Mouse (Mus musculus) fibroblast of lung, adult 2 months (primary cell): Measurements from ENCODE around the gene St6galnac3.

Experiments used
- DNase-seq: peaks from one replicate; pipeline ENCODE4 v3.0.0-alpha.2; 2011; ENCODE audit warnings: low read depth

Gene St6galnac3

DNA sequence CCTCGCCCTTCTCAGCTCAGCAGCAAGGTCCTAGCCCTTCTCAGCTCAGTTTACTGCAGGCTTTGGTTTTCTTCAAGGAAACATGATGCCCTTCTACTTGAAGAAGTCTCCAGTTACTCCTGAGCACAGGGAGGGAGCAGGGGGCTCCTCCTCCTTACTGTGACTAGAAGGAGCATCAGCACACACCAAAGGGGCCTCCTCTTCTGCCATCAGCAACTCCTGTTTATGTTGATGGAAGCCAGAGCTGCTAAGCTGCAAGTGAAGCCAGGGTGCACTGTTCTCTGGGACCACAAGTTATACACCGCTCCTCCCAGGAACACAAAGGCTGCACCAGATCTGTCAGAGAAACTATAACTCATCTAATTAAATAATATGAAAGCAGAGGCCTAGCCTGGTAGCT lies 34.4 kb downstream of the St6galnac3 start:
- DNase-seq = no peak

DNA sequence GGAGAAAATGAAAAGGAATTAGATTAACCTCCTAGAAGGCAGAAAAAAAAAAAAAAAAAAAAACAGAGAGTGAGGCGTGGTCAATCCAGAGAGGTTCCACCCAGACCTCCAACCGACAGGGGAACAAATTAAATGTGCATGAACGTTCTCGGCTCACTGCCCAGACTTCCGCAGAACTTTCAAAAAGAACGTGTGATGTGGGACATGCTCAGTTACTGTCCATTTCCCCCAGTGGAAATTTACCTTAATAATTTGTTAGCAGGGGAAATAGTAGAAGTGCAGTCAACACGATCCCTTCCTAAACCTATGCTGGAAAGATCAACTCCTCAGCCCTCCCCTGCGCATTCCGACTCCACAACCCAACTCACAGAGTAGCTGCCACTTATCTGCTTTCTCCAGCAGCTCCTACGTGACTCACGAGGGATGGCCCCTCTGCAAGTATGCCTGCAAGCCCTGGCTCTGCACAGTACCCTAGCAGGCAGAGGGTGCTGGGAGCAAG lies 35.1 kb downstream of the St6galnac3 start:
- DNase-seq = no peak

DNA sequence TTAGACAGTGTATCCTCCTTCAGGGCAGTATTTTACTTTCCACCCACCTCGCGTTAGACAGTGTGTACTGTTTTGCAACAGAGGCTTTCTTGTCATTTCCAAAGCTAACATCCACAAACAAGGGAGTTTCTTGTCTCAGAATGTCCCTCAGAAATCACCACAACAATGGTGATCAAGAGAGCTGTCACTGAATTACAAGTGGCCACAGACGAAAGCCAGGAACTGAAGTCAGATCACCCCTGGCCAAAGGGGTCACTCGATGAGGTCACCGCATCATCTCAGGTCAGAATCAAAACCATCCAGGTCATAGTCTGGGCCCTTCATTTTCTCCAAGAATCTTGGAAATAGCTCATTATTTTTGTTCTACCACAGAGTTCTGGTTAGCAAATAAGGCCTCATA lies 37.1 kb downstream of the St6galnac3 start:
- DNase-seq = no peak

DNA sequence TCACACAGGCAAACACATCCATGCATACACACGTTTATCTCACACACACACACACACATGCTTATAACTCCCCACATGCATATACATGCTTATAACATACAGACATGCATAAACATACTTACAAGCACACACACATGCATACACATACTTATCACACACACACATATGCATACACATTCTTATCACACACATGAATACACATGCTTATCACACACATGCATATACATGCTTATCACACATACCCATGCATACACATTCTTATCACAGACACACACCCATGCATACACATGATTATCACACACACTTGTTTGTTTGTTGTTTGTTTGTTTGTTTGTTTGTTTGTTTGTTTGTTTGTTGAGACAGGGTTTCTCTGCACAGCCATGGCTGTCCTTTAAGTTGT lies 40.1 kb downstream of the St6galnac3 start:
- DNase-seq = no peak

DNA sequence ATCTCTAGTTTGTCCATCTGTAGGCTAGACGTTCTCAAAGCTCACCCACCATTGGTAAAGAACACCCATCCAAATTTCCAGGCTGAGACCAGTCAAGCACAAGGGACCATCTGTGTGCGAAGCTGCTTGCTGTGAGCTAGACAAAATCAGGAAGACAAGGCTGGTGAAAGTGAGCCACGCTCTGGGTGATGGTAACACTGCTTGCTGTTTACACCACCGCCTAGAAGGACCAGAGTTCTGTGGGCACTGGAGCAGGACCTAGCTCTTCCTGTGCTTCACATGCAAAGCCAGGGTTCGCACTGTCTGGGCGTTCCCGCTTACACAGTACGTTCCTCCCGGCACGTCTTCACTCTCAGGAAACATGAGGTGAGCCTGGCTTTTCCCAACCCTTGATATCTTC lies 42.7 kb downstream of the St6galnac3 start:
- DNase-seq = no peak

DNA sequence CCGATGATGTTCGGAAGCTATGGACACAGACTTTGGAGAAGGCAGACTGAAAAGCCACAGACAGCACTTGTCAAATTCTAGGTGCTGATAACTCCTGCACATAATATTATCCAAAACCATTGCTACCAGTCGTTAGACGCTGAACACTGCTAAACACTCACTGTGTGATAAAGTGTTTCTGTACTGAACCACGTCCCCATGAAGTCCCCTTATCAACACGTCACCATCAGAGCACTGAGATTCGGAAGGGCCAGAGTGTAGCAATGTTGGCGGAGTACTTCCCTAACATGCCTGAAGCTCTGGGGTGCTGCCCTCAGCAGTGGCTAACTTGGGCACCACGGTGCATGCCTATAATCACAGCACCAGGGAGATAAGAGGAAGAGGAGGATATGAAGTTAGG lies 43.3 kb downstream of the St6galnac3 start:
- DNase-seq = no peak

DNA sequence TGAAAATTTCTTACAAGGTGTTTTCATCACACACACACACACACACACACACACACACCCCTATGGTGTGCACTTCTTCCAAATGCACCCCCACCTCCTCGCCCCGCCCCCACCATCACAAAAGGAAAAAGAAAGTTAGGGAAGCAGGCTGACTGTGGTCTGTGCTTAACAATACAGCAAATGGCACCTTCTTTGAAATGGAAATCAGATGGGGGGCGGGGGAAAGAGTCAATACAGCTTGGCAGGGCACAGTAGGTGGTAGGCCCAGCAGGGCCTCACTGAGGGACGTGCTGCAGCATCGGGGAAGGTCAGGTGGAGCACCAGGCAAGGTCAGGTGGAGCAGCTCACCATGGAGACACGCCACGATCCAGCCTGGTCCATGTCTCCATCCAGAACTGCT lies 49.1 kb downstream of the St6galnac3 start:
- DNase-seq = no peak

DNA sequence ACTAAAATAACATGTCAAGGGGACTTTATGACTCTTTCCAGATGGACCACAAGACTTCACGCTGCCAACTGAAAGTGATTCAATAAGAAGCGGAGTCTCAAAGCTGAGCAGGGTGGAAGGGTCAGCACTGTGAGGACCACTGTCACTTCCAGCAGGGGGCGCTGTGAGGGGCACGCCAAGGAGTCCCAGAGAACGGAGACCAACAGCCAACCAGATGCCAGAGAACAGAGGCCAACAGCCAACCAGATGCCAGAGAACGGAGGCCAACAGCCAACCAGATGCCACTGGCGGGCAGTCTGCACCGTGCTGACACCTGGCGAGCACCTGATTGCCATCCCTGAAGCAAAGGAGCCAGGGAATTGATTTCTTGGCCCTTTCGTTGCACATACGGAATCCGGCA lies 49.9 kb downstream of the St6galnac3 start:
- DNase-seq = no peak

DNA sequence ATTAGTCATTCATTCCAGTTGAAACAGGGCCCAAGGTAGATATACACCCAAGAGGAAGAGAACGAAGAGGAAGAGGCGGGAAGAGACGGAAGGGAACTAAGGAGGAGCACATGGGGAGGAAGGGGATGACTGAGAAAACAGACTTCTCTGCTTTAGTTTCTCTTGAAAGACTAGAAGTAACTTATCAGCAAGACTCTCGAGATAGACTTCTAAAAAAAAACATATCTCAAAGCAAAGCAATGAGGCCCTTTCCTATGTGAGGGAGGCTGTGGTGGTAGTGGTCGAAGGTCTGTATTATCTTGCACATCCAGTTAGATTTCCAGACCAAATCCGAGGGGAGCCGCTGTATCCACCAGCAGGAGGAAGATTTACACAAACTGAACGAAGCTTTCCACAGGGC lies 50.6 kb downstream of the St6galnac3 start:
- DNase-seq = no peak

DNA sequence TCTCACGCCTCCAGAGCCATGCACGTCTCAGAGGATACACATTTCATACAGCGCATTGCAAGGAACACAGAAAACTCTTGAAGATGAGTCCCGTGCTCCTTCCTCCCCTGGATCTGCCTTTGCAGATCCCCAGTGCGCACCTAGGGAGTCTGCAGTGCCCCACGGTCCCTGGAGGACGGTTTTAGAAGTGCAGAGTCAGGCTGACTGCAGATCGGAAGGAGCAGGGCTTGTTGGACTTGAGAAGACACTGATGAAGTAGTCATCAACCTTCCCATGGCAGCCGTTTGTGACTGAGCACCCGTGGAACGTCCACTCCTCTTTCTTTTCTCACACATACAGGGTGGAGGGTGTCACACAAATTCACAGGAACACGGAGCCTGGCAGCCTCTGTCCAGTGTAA lies 51.5 kb downstream of the St6galnac3 start:
- no peak for DNase-seq

DNA sequence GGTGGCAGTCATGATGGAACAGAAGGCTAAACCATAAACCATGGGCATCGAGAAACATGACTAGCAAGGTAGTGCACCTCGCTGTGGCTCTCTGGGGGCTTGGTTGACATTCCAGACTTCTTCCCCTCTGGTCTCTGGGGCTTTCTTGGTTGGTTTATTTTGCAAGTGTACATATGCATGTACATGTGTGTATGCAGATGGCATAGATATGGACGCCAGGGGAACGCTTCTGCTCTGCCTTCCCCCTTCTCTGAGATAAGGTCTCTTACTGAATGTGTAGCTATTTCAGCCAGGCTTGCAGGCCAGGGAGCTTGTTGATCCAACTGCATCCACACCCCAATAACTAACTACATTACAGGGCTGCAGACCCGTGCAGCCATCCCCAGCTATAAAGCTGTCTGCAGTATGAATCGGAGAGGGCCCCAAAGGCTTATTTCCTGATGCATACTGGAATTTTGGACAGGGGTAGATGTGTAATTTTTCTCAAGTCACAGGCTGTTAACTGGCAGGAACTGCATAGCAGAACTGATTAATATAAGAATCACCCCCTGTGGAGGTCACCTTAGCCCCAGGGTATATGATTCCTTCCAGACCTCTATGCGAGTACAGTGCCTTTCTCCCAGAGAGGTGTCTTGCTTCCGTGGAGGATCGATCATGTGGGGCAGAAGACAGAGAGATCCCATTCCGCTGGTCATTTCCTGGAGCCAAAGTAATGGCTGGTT lies 53.9 kb downstream of the St6galnac3 start:
- DNase-seq = no peak

DNA sequence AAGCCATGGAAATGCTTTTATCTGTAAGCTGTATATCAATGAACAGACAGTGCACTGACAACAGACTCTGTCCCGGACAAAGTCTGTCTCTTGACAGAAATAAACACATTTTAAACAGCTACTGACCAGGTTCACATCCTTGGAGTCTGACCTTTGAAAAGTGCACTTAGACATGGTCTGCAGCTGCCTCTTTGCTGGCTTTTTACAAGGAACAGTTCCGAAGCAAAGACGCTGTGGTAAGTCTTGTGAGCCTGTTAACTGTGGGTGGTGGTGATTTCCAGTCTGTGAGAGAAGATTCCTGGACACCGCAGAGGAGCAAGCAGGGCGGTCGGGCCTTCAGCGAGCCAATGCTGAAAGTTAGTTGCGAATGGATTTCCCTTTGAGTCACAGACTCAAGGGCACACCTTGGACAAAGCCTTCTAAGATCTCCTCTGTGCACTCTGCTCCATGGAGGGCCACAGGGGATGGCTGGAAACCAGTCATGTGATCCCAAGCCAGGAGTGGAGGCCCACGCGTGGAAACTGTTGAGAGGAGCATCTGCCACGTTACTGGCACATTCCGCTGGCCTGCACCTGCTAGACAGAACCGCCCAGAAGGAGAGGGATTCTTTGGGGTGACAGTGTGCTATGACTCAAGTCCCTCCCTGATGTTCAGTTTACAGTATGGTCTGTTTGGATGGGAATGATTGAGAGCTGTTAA lies 55.1 kb downstream of the St6galnac3 start:
- no peak for DNase-seq

DNA sequence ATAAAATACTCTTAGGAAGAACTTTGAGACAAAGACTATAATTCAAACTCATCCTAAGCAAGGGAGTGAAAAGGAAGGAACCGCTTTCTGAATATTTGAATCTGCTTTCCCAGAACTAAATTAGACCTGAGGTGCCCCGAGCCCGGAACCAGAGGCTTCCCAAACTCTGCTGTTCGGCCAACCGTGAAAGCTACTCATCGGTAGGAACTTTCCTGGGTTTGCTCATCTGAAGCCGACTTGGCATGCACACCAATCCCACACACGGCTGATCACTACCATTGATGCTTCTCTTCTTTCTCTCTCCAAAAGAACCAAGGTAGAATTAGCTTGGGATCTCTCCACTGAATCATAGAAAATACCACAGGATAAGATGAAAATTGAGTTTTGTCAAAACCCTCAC lies 55.6 kb downstream of the St6galnac3 start:
- DNase-seq = no peak

DNA sequence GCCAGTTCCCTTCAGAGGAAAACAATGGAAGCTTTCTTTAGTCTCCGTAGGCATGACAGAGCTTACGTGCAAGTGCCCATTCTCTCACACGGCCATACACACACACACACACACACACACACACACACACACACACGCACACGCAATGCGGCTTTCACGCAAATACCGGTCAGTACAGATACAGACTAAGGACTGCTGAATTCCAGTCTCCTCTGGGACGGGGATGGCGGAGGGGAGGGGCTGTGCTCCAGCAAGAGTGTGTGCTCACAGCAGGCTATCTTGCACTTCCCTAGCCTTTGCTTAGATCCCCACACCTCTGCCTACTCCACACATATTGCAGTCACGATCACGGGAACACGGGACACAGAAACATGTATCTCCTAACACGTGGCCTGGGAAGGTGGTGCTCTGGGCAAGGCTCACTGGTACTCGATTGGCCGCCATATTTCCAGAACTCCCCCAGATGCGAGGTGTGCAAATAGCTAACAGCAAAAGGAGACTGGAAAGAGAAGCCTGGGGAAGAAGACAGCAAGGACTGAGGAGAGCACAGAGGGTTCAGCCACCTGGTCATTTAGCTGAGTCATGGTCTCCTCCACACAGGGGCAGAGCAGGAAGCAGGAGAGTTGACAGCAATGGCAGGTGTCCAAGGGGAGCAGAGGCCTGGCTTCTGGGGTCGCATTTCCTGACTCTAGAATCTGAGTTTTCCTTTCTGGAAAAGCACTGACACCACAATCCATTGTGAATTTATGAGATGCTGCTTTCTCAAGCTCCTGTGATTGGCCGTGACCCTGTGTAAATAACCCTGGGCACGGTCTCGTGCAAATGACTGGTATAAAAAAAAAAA lies 56.3 kb downstream of the St6galnac3 start:
- DNase-seq = no peak

DNA sequence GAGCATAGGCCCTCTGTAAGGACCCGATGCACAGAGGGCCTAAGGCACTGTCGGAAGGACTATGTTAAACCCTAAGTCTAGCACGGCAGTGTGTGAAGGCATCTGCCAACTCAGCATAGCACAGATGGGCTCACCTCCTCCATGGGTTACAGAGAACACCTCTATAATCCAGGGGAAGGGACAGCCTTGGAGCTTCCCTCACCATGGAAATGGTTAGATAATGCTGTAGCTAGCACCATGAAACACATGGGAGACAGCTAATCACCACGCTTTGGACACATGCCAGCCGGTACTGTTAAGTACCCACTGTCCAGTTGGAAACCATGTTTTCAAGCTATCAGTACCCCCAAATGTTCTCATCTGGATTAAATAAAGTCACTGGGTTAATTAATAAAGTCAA lies 60.3 kb downstream of the St6galnac3 start:
- DNase-seq = no peak

DNA sequence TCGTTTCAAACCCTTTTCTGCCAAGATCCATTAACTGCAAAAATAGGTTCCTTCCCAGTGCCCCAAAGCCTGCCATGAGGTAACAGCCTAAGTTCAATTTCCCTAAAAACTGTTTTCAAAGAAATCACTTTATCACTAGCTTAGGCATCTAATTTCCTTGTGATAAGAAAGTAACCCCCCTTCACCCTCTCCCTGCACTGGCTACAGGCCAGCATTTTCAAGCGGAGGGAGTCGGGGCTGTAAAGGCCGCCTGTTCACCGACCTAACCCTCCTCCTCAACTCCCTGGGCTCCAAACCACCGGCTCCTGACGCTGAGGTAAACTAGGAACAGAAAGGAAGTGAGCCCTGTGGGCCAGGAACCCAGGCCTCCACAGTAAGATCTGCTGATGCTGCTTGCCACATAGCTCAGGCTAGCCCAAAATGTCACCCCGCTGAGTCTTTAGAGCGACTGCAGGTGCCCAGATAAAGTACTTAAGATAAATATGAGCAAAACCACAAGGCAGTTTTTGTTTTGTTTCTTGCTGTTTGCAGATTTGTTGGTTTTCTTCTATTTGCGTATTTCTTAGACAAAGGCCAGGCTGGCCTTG lies 61.0 kb downstream of the St6galnac3 start:
- no peak for DNase-seq

DNA sequence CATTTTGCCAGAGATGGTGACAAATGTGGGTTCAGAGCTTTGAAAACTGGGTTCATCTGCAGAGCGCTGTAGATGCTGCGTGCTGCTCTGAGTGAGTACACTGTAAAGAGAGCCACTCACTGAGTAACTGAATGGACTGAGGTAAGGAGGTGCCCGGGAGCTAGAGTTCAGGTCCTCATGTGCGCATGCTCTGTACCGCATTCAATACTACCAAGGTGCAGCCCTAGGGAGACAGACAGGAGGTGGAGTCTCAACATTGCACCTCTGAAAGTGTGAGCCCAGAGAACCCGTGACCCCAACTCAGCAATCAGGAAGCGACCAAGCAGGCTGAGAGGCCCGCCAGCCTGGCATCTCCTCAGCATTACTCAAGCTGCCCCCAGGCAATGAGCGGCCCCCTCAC lies 62.2 kb downstream of the St6galnac3 start:
- DNase-seq = no peak

DNA sequence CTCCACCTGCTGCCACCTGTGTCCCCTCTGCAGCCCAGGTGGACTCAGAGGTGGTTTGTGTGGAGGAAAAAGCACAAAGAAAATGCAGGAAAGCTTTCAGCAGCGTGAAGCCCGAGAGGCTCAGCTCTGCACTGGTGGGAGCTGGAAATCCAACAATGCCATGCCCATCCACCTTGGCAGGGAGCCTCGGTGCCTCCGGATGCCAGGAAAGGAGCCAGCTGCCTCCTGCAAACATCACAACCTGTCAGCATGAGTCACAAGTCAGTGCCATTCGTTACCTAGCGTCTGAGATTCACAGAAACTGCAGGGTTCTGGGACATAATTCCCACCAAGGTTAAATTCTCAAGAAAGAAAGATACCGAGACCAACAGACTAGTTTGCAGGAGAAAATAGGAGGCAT lies 63.0 kb downstream of the St6galnac3 start:
- no peak for DNase-seq

DNA sequence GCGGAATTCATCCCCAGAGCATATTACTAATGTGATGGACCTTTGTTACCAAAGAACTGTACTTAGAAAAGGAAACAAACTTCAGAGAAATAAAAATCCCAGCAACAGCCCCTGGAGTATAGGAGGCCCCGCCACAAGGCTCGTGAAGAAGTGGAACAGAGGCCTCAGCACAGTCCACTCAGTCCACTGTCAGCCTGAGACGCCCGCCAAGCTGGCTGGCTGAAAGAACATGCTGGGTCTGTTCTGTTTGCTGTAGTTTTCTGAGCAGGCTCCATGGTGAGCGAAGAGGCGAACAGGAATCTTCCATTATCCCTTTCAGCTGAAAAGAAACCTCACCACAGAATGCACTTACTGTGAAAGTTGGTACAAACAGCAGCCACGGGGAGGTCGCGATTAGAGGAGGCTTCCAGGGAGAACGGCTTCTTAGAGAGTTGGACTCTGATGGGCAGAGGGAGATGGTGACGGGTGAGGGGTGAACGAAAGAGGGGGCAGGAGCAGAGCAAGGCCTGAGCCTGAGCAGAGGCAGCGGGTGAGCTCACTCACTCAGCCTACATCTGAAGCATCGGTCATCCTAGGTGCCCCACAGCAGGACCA lies 65.3 kb downstream of the St6galnac3 start:
- DNase-seq = no peak

DNA sequence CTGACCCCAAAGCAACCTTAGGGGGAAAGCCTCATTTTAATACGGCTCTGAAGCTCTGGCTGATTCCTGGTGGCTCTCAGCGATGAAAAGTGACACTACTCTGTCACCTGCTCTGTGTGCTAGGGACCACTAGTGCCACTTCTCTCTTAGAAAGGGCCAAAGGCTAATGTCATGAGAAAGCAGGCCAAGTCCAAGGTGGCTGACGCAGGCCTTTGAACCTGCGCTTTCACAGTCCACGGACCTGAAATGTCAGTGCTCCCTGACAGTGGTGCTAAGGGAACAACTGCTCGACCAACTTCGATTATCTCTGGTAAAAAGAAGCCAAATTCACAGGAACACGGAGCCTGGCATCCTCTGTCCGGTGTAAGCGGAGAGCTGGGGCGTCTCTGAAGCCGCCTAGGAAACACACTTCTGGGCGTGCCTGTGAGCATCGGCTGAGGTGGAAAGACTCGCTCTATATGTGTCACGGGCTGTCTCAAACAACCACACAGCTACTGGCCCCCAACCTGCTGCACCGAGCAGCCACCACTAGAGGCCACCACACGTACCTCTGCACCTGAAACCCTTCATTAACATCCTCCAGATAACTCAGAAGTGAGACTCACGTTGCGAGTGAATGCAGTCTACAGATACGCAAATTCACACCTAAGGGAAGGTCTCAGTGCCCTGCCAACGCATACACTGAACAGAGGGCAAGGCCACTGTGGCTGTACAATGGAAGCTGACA lies 66.8 kb downstream of the St6galnac3 start:
- DNase-seq = no peak

DNA sequence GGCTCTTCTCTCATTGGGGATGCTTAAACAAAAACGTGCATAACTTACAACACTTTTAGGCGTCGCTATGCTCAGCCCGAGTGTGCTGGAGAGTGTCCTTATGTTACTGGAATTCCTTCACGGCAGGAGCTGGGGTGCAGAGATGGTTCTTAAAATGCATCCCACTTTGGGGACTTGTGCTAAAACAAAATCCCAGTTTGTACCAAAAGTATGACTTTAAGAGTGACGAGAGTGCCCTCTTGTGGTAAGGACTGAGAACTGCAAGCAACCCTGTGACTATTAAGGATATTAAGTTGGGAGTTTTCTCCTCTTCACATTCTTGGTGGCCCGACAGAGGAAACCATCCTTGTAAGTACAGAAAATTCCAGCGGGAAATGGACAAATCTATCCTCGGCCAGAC lies 69.9 kb downstream of the St6galnac3 start:
- DNase-seq = peak; percentile 14
